Mouse (Mus musculus): ENCODE results near the gene Arhgap25.

DNA sequence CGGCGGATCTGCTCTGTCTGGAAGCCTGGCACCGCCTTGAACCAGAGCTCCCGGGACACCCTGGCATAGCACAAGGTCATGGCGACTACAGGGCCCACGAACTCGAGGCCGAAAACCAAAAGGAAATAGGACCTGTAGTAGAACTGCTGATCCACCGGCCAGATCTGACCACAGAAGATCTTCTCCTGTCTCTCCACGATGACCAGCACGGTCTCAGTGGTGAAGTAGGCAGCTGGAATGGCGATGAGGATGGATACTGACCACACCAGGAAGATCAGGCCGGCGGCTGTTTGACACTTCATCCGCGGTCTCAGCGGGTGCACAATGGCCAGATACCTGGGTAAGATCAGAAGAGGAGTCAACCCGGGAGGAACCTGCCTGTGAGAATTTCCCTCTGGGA is 48.5 kb upstream of the Arhgap25 start:
- TF ChIP-seq CTCF (IDR thresholded peaks at IDR 0.05; ENCODE audit: borderline replicate concordance, extremely low read depth, insufficient read depth, insufficient read length) (no peak), POLR2A (IDR thresholded peaks at IDR 0.05; ENCODE audit: borderline replicate concordance, extremely low read depth, insufficient read depth, insufficient read length, poor library complexity, severe bottlenecking) (no peak)

Measured in brain, embryonic 14.5 days (tissue).